Mouse (Mus musculus) mesoderm, embryonic 11.5 days (tissue): ENCODE results near the gene Taf5.
A peak's percentile ranks its signal among the peaks of the same experiment; 100 is the strongest.

Source experiments
- DNase-seq: peaks from one replicate; pipeline ENCODE4 v3.0.0-alpha.2; 2012; ENCODE audit warnings: low read depth, low spot score

The Taf5 gene

GRCm38 (mm10) chr19:47065860-47066259 lies 1.7 kb upstream of the Taf5 start:
- no peak for DNase-seq

- DNase-seq, result peak; percentile 87
Observed at GRCm38 (mm10) chr19:47067924-47068611, 522 bp downstream of the Taf5 start.

GRCm38 (mm10) chr19:47088226-47088625 lies 20.7 kb downstream of the Taf5 start:
- DNase-seq, result no peak

GRCm38 (mm10) chr19:47089718-47090525 lies 22.4 kb downstream of the Taf5 start:
- no peak for DNase-seq

GRCm38 (mm10) chr19:47090550-47091156 lies 23.1 kb downstream of the Taf5 start, which contains the start of the genes Usmg5 and Pdcd11:
TSS of gene Usmg5 (minus strand) at chr19:47090647.
TSS of gene Pdcd11 (plus strand) at chr19:47090768.
- peak; percentile 97 for DNase-seq

DNA sequence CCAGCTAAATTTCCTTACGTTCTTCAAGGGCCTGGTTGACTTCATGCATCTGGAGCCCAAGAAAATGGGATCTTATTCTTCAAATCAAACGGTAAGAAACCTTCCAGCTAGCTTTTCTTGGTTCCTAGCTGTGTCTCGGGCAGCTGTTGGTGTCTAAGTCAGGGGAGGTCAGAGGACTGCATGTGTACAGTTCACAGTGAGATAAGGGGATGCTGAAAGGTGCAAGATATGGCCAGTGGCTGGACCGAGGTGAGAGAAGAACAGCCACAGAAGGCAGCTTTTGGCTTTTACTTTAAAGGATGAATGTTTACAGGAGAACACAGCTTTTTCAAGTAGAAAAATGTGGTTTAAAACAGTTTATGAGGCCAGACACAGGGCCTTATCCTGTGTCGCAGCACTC lies 33.5 kb downstream of the Taf5 start:
- DNase-seq, result no peak

- DNase-seq, result no peak
Observed at GRCm38 (mm10) chr19:47104641-47105271, 37.2 kb downstream of the Taf5 start.

GRCm38 (mm10) chr19:47118634-47119033 lies 51.1 kb downstream of the Taf5 start:
- no peak for DNase-seq

- no peak for DNase-seq
Observed at GRCm38 (mm10) chr19:47121054-47121453, 53.5 kb downstream of the Taf5 start.

- no peak for DNase-seq
Observed at GRCm38 (mm10) chr19:47122802-47123201, 55.3 kb downstream of the Taf5 start.

GRCm38 (mm10) chr19:47128164-47128563 lies 60.6 kb downstream of the Taf5 start:
- no peak for DNase-seq

- no peak for DNase-seq
Observed at GRCm38 (mm10) chr19:47128835-47129234, 61.3 kb downstream of the Taf5 start.

- DNase-seq, result no peak
Observed at GRCm38 (mm10) chr19:47130551-47131125, 63.1 kb downstream of the Taf5 start.
